Mouse (Mus musculus) stomach, embryonic 16.5 days (tissue): ENCODE results near the gene 6430548M08Rik. TPM values are rescaled to one million over a fixed set of nuclear protein-coding genes. Genes with fewer than 3 reads are reported as not detected.

Experiments used
- ATAC-seq: fragments of 200-750 bp; cut with Nextera tagmentation; 2 replicates; pipeline ENCODE4 v1.8.0; 2017; ENCODE audit warnings: moderate number of reproducible peaks, moderate TSS enrichment; ENCODE audit not compliant: insufficient read depth, low FRiP score
- H3K27ac ChIP-seq: fragments of 300-500 bp; sonication (generic); 2 replicates; pipeline ENCODE4 v1.5.1; 2014; ENCODE audit warnings: low read length
- H3K27me3 ChIP-seq: fragments of 300-500 bp; sonication (generic); 2 replicates; pipeline ENCODE4 v1.6.1; 2014; ENCODE audit warnings: low read length, control low read depth, mixed read lengths; ENCODE audit not compliant: control insufficient read depth, insufficient read depth
- H3K36me3 ChIP-seq: fragments of 300-500 bp; sonication (generic); 2 replicates; pipeline ENCODE4 v1.6.1; 2014; ENCODE audit warnings: low read length; ENCODE audit not compliant: control insufficient read depth, insufficient read depth
- H3K4me1 ChIP-seq: fragments of 300-500 bp; sonication (generic); 2 replicates; pipeline ENCODE4 v1.6.1; 2014; ENCODE audit warnings: low read length, control low read depth, mixed read lengths; ENCODE audit not compliant: control insufficient read depth, insufficient read depth
- H3K4me2 ChIP-seq: fragments of 300-500 bp; sonication (generic); 2 replicates; pipeline ENCODE4 v1.6.1; 2014; ENCODE audit warnings: low read depth, low read length, mixed read lengths
- H3K4me3 ChIP-seq: fragments of 300-500 bp; sonication (generic); replicated peaks from 2 replicates; pipeline ENCODE4 v1.5.1; 2014; ENCODE audit warnings: mild to moderate bottlenecking, low read length
- H3K9ac ChIP-seq: fragments of 300-500 bp; sonication (generic); 2 replicates; pipeline ENCODE4 v1.6.1; 2014; ENCODE audit warnings: low read length
- H3K9me3 ChIP-seq: fragments of 300-500 bp; sonication (generic); replicated peaks from 2 replicates; pipeline ENCODE4 v1.6.1; 2016; ENCODE audit warnings: low read length, control low read depth; ENCODE audit not compliant: control insufficient read depth
- WGBS: fragments of 180-500 bp; shearing (Covaris S2); extraction: QIAGEN DNeasy Blood & Tissue Kit; methylation state at CpG from one replicate; pipeline ENCODE4 v1.1.7; 2014; 5-methylcytosine and 5-hydroxymethylcytosine counted together
- polyA plus RNA-seq: library from polyadenylated mRNA; unstranded; fragments of >200 nt; fragmentation: Nextera tagmentation; extraction: Ambion mirVana; gene quantifications from 2 replicates; pipeline ENCODE4 v1.2.1, GENCODE M21; 2015

Gene 6430548M08Rik
- polyA plus RNA-seq, 1 experiment from 2014 or later = 7.5 TPM

- H3K36me3 ChIP-seq = no peaks in the 10 kb centered on the region
- ATAC-seq = no peak
- WGBS = 60% methylated on average over 8 of the region's 8 CpGs
- no peak overlapping the region for H3K9ac ChIP-seq
- H3K9me3 ChIP-seq = no peaks in the 10 kb centered on the region
- H3K4me1 ChIP-seq = no peaks in the 10 kb centered on the region
- H3K4me3 ChIP-seq = no peak overlapping the region
- H3K27ac ChIP-seq = no peak overlapping the region
- H3K4me2 ChIP-seq = no peak overlapping the region
- H3K27me3 ChIP-seq = no peaks in the 10 kb centered on the region
Measured at GRCm38 (mm10) chr8:120163376-120163775, 49.4 kb downstream of the 6430548M08Rik start.

- H3K9ac ChIP-seq = no peak overlapping the region
- ATAC-seq = no peak
- H3K36me3 ChIP-seq = no peaks in the 10 kb centered on the region
- H3K27ac ChIP-seq = no peak overlapping the region
- no peak overlapping the region for H3K4me3 ChIP-seq
- no peaks in the 10 kb centered on the region for H3K9me3 ChIP-seq
- H3K4me2 ChIP-seq = no peak overlapping the region
- H3K27me3 ChIP-seq = no peaks in the 10 kb centered on the region
- H3K4me1 ChIP-seq = no peaks in the 10 kb centered on the region
- WGBS = 86% methylated on average over 5 of the region's 5 CpGs
Measured at GRCm38 (mm10) chr8:120164026-120164425, 50.1 kb downstream of the 6430548M08Rik start.

DNA sequence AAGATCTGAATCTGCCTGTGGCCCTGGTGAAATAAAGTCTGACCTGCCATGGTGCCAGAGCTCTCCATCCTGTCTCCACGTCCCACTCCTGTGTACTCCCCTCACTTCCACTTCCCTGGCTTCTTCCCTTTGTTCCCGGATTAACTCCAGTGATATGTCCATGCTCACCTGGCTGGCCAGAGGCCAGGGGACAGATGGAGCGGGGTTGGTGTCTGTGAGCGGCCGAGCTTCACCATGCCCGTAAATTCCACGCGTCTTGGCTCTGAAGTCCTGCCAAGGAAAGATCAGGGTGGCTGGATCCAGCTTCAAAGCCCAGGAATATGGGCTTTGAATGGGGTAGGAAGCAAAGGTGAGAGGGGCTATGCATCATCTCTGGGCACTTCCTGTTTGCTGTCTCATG lies 53.2 kb downstream of the 6430548M08Rik start:
- WGBS = 78% methylated on average over 8 of the region's 8 CpGs
- Histone ChIP-seq H3K4me1 (no peaks in the 10 kb centered on the region), H3K27ac (no peak overlapping the region), H3K4me3 (no peak overlapping the region), H3K4me2 (no peak overlapping the region), H3K27me3 (no peaks in the 10 kb centered on the region), H3K9me3 (no peaks in the 10 kb centered on the region), H3K36me3 (no peaks in the 10 kb centered on the region), H3K9ac (no peak overlapping the region)
- no peak for ATAC-seq

GRCm38 (mm10) chr8:120167821-120168220 lies 53.9 kb downstream of the 6430548M08Rik start:
- no peak for ATAC-seq
- no peak overlapping the region for H3K4me3 ChIP-seq
- no peaks in the 10 kb centered on the region for H3K27me3 ChIP-seq
- no peaks in the 10 kb centered on the region for H3K36me3 ChIP-seq
- H3K4me1 ChIP-seq = no peaks in the 10 kb centered on the region
- no peaks in the 10 kb centered on the region for H3K9me3 ChIP-seq
- H3K27ac ChIP-seq = no peak overlapping the region
- no peak overlapping the region for H3K9ac ChIP-seq
- no peak overlapping the region for H3K4me2 ChIP-seq
- 43% methylated on average over 5 of the region's 5 CpGs for whole genome bisulfite sequencing

DNA sequence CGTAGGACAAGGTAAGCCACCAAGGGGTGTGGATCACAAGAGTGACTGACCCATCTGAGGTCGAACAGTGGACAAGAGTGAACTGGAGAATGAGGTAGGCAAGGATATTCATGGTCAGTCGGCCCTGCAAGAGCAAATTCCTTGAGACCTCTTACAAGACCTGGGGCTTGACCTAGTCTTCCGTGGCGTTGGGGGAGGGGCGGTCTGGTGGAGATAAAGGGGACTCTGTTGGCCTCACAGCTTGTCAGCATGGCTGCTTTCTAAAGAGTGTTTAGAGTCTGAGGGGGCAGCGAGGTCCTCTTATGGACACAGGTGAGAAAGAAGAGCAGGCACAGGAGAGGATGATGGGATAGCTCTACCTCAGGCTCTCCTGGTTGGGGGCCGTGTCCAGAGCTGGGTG lies 55.2 kb downstream of the 6430548M08Rik start:
- H3K9me3 ChIP-seq = no peaks in the 10 kb centered on the region
- no peaks in the 10 kb centered on the region for H3K36me3 ChIP-seq
- H3K9ac ChIP-seq = no peak overlapping the region
- no peak for ATAC-seq
- WGBS = 44% methylated on average over 8 of the region's 8 CpGs
- H3K4me2 ChIP-seq = no peak overlapping the region
- no peaks in the 10 kb centered on the region for H3K27me3 ChIP-seq
- H3K27ac ChIP-seq = no peak overlapping the region
- no peak overlapping the region for H3K4me3 ChIP-seq
- H3K4me1 ChIP-seq = no peaks in the 10 kb centered on the region

- Histone ChIP-seq H3K27me3 (no peaks in the 10 kb centered on the region), H3K4me1 (peaks cover 17% of the 10 kb centered on the region), H3K4me3 (no peak overlapping the region), H3K9ac (no peak overlapping the region), H3K36me3 (no peaks in the 10 kb centered on the region), H3K4me2 (no peak overlapping the region), H3K27ac (no peak overlapping the region), H3K9me3 (no peaks in the 10 kb centered on the region)
- whole genome bisulfite sequencing = 74% methylated on average over 1 of the region's 1 CpGs
- ATAC-seq = no peak
Measured at GRCm38 (mm10) chr8:120173195-120173594, 59.2 kb downstream of the 6430548M08Rik start.

GRCm38 (mm10) chr8:120174606-120175005 lies 60.7 kb downstream of the 6430548M08Rik start:
- H3K9ac ChIP-seq = no peak overlapping the region
- no peaks in the 10 kb centered on the region for H3K27me3 ChIP-seq
- H3K4me2 ChIP-seq = no peak overlapping the region
- peaks cover 22% of the 10 kb centered on the region for H3K4me1 ChIP-seq
- no peak for ATAC-seq
- no peak overlapping the region for H3K27ac ChIP-seq
- no peaks in the 10 kb centered on the region for H3K9me3 ChIP-seq
- H3K4me3 ChIP-seq = no peak overlapping the region
- H3K36me3 ChIP-seq = no peaks in the 10 kb centered on the region
- WGBS = 51% methylated on average over 18 of the region's 18 CpGs

GRCm38 (mm10) chr8:120176605-120177004 lies 62.7 kb downstream of the 6430548M08Rik start:
- no peak for ATAC-seq
- no peak overlapping the region for H3K4me3 ChIP-seq
- H3K9ac ChIP-seq = no peak overlapping the region
- no peak overlapping the region for H3K27ac ChIP-seq
- no peak overlapping the region for H3K4me2 ChIP-seq
- 49% methylated on average over 4 of the region's 4 CpGs for WGBS
- no peaks in the 10 kb centered on the region for H3K9me3 ChIP-seq
- H3K36me3 ChIP-seq = no peaks in the 10 kb centered on the region
- H3K27me3 ChIP-seq = no peaks in the 10 kb centered on the region
- peaks cover 22% of the 10 kb centered on the region for H3K4me1 ChIP-seq

GRCm38 (mm10) chr8:120177318-120178123 lies 63.6 kb downstream of the 6430548M08Rik start, which contains the start of gene Fam92b:
Gene Fam92b, minus strand, starts transcription at chr8:120177466.
- Histone ChIP-seq H3K4me1 (peaks cover 22% of the 10 kb centered on the region), H3K4me3 (peak within 1 kb of the TSS; percentile 20), H3K4me2 (peak within 1 kb of the TSS; percentile 43), H3K36me3 (no peaks in the 10 kb centered on the region), H3K27ac (peak within 1 kb of the TSS; percentile 60), H3K9me3 (no peaks in the 10 kb centered on the region), H3K9ac (peak within 1 kb of the TSS; percentile 42; the same call in 1 of the 2 replicates), H3K27me3 (no peaks in the 10 kb centered on the region)
- WGBS = 4% methylated on average over 25 of the region's 26 CpGs
- peak; percentile 86 for ATAC-seq
